Mouse (Mus musculus) urinary bladder, adult 18-20 months (tissue): Measurements from ENCODE around the gene Cacna1s.

Experiments used
- DNase-seq, 2 experiments: peaks; one replicate each; pipeline ENCODE4 v3.0.0; 2022; ENCODE audit warnings: low spot score in 2 of 2, mixed read lengths in 2 of 2

Gene Cacna1s

GRCm38 (mm10) chr1:136052547-136052946 is at the start of gene Cacna1s:
Cacna1s (plus strand) TSS chr1:136052750.
- DNase-seq: no peak

- DNase-seq: no peak
These were observed 46.2 kb upstream of the Cacna1s start, which contains the start of gene Igfn1 for GRCm38 (mm10) chr1:136006292-136006748. Igfn1 (minus strand) TSS chr1:136006342.

- DNase-seq: peak; percentile 74 to 83
These were observed 45.1 kb upstream of the Cacna1s start, which contains the start of gene Tmem9 for GRCm38 (mm10) chr1:136007211-136008158. Tmem9 (plus strand) TSS chr1:136008150.

GRCm38 (mm10) chr1:136008159-136008533 is 44.4 kb upstream of the Cacna1s start:
- DNase-seq: no peak

GRCm38 (mm10) chr1:136010247-136010646 is 42.3 kb upstream of the Cacna1s start:
- no peak for DNase-seq

- no peak for DNase-seq
These were observed 39.0 kb upstream of the Cacna1s start for GRCm38 (mm10) chr1:136013513-136013912.

- no peak for DNase-seq
These were observed 37.6 kb upstream of the Cacna1s start for GRCm38 (mm10) chr1:136014796-136015502.

- DNase-seq: no peak
These were observed 35.2 kb upstream of the Cacna1s start for GRCm38 (mm10) chr1:136017307-136017706.

- peak; percentile 85 to 87 for DNase-seq
These were observed 34.6 kb upstream of the Cacna1s start for GRCm38 (mm10) chr1:136017907-136018313.

GRCm38 (mm10) chr1:136018390-136019189 is 34.0 kb upstream of the Cacna1s start:
- DNase-seq: peak in 1 of 2 experiments; percentile 36

GRCm38 (mm10) chr1:136030201-136030600 is 22.3 kb upstream of the Cacna1s start:
- no peak for DNase-seq

GRCm38 (mm10) chr1:136031697-136032096 is 20.9 kb upstream of the Cacna1s start:
- no peak for DNase-seq

GRCm38 (mm10) chr1:136032961-136033360 is 19.6 kb upstream of the Cacna1s start:
- DNase-seq: no peak

- DNase-seq: no peak
These were observed 13.6 kb upstream of the Cacna1s start for GRCm38 (mm10) chr1:136038746-136039538.

GRCm38 (mm10) chr1:136040452-136040851 is 12.1 kb upstream of the Cacna1s start:
- DNase-seq: no peak

- no peak for DNase-seq
These were observed 11.7 kb upstream of the Cacna1s start for GRCm38 (mm10) chr1:136040874-136041273.

GRCm38 (mm10) chr1:136045774-136046173 is 6.8 kb upstream of the Cacna1s start:
- DNase-seq: peak in 1 of 2 experiments; percentile 56

- DNase-seq: no peak
These were observed 5.1 kb upstream of the Cacna1s start for GRCm38 (mm10) chr1:136047432-136047831.

GRCm38 (mm10) chr1:136047894-136048293 is 4.7 kb upstream of the Cacna1s start:
- no peak for DNase-seq

- DNase-seq: peak in 1 of 2 experiments; percentile 9
These were observed 2.1 kb upstream of the Cacna1s start, which contains the start of gene Ascl5 for GRCm38 (mm10) chr1:136050312-136051012. Ascl5 (plus strand) TSS chr1:136050804.
